Mouse (Mus musculus) neural tube, embryonic 11.5 days (tissue): Measurements from ENCODE around the gene Bysl. TPM values are rescaled to one million over a fixed set of nuclear protein-coding genes. Genes with fewer than 3 reads are reported as not detected.

Experiments
- ATAC-seq: fragments of 200-750 bp; cut with Nextera tagmentation; 2 replicates; pipeline ENCODE4 v1.8.0; 2017; ENCODE audit warnings: moderate number of reproducible peaks, mild to moderate bottlenecking, moderate TSS enrichment, moderate library complexity; ENCODE audit not compliant: insufficient read depth, low FRiP score, low TSS enrichment
- DNase-seq: peaks from one replicate; pipeline ENCODE4 v3.0.0-alpha.2; 2015; ENCODE audit warnings: low spot score
- H3K27ac ChIP-seq: fragments of 300-500 bp; sonication (generic); 2 replicates; pipeline ENCODE4 v1.5.1; 2014; ENCODE audit warnings: low read depth, mild to moderate bottlenecking, low read length
- H3K27me3 ChIP-seq: fragments of 300-500 bp; sonication (generic); 2 replicates; pipeline ENCODE4 v1.6.1; 2014; ENCODE audit warnings: mild to moderate bottlenecking, low read length, mixed read lengths; ENCODE audit not compliant: control insufficient read depth, insufficient read depth
- H3K36me3 ChIP-seq: fragments of 300-500 bp; sonication (generic); 2 replicates; pipeline ENCODE4 v1.6.1; 2014; ENCODE audit warnings: mild to moderate bottlenecking, low read length, moderate library complexity, mixed read lengths; ENCODE audit not compliant: control insufficient read depth, insufficient read depth
- H3K4me1 ChIP-seq: fragments of 300-500 bp; sonication (generic); 2 replicates; pipeline ENCODE4 v1.6.1; 2014; ENCODE audit warnings: low read length, mixed read lengths; ENCODE audit not compliant: control insufficient read depth, insufficient read depth
- H3K4me2 ChIP-seq: fragments of 300-500 bp; sonication (generic); 2 replicates; pipeline ENCODE4 v1.6.1; 2014; ENCODE audit warnings: low read depth, mild to moderate bottlenecking, moderate library complexity
- H3K4me3 ChIP-seq: fragments of 300-500 bp; sonication (generic); 2 replicates; pipeline ENCODE4 v1.5.1; 2014; ENCODE audit warnings: low read depth, low read length
- H3K9ac ChIP-seq: fragments of 300-500 bp; sonication (generic); 2 replicates; pipeline ENCODE4 v1.6.1; 2014; ENCODE audit warnings: mild to moderate bottlenecking, low read length
- H3K9me3 ChIP-seq: fragments of 300-500 bp; sonication (generic); 2 replicates; pipeline ENCODE4 v1.6.1; 2016; ENCODE audit warnings: low read length; ENCODE audit not compliant: control insufficient read depth
- WGBS: fragments of 180-500 bp; shearing (Covaris S2); extraction: QIAGEN DNeasy Blood & Tissue Kit; methylation state at CpG from one replicate; pipeline ENCODE4 v1.1.7; 2014; 5-methylcytosine and 5-hydroxymethylcytosine counted together
- polyA plus RNA-seq: library from polyadenylated mRNA; unstranded; fragments of >200 nt; fragmentation: Nextera tagmentation; extraction: Ambion mirVana; gene quantifications from 2 replicates; pipeline ENCODE4 v1.2.1, GENCODE M21; 2014

Bysl gene
- polyA plus RNA-seq, 1 experiment from 2014 or later, result 37.9 TPM

DNA sequence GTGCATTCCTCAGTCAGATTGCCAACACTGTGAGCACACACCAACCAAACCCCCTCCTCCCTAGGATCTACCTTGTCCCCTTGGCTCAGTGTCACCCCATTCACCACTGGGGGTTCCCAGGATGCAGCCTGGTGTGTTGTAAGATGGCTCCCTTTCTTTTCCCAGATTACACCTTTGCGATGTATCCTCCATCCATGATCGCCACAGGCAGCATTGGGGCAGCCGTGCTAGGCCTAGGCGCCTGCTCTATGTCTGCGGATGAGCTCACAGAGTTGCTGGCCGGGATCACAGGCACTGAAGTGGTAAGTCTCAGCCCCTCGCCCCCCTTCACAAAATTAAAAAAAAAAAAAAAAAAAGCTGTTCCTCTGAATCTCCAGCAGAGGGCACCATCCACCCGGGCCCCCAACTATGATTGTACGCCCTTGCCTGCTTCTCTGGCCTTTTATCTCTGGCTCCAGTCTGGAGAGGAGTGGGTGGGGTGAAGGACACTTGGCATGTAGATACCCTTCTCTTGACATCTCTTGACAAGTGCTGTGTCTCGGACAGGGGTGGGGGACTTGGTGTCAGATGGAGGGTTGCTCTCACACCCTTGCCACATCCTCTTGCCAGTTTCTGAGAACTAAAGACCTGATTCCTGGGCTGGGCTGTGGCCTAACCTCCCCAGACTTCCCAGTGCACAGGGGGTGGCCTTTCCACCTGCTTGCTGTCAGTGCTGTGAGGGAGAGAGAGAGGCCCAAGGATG, 13.3 kb downstream of the Bysl start:
- no peak overlapping the region for H3K4me2 ChIP-seq
- H3K4me3 ChIP-seq, result no peak overlapping the region
- no peak overlapping the region for H3K9ac ChIP-seq
- H3K36me3 ChIP-seq, result peaks cover 10% of the 10 kb centered on the region; the same call in 1 of the 2 replicates
- DNase-seq, result peak; percentile 57
- H3K9me3 ChIP-seq, result no peaks in the 10 kb centered on the region
- no peak overlapping the region for H3K27ac ChIP-seq
- H3K27me3 ChIP-seq, result no peaks in the 10 kb centered on the region
- WGBS, result 33% methylated on average over 10 of the region's 10 CpGs
- no peak for ATAC-seq
- peaks cover 25% of the 10 kb centered on the region for H3K4me1 ChIP-seq

- Histone ChIP-seq H3K4me3 (no peak overlapping the region), H3K9ac (no peak overlapping the region), H3K36me3 (peaks cover 10% of the 10 kb centered on the region; the same call in 1 of the 2 replicates), H3K4me1 (peaks cover 25% of the 10 kb centered on the region), H3K27ac (0 out of 2 replicates have a peak overlapping the region, but pooled peaks have one; percentile 23), H3K4me2 (no peak overlapping the region), H3K9me3 (no peaks in the 10 kb centered on the region), H3K27me3 (no peaks in the 10 kb centered on the region)
- WGBS, result 88% methylated on average over 13 of the region's 13 CpGs
- DNase-seq, result no peak
- ATAC-seq, result no peak
Measured at GRCm38 (mm10) chr17:47597261-47597660, 14.0 kb downstream of the Bysl start.

GRCm38 (mm10) chr17:47596839-47597164, 14.5 kb downstream of the Bysl start:
- Histone ChIP-seq H3K4me1 (peaks cover 25% of the 10 kb centered on the region), H3K9me3 (no peaks in the 10 kb centered on the region), H3K27me3 (no peaks in the 10 kb centered on the region), H3K4me3 (no peak overlapping the region), H3K4me2 (peak overlapping the region; percentile 90), H3K36me3 (peaks cover 10% of the 10 kb centered on the region; the same call in 1 of the 2 replicates), H3K27ac (peak overlapping the region; percentile 88; the same call in 1 of the 2 replicates), H3K9ac (no peak overlapping the region)
- ATAC-seq (no peak), DNase-seq (no peak)
- 77% methylated on average over 5 of the region's 5 CpGs for WGBS

GRCm38 (mm10) chr17:47596162-47596838, 15.0 kb downstream of the Bysl start:
- ATAC-seq (no peak; the same call in 1 of the 2 replicates), DNase-seq (no peak)
- 30% methylated on average over 6 of the region's 6 CpGs for WGBS
- H3K4me3 ChIP-seq, result peak overlapping the region; percentile 78
- H3K4me2 ChIP-seq, result peak overlapping the region; percentile 90
- peak overlapping the region; percentile 54 for H3K9ac ChIP-seq
- H3K27ac ChIP-seq, result peak overlapping the region; percentile 88
- H3K27me3 ChIP-seq, result no peaks in the 10 kb centered on the region
- H3K9me3 ChIP-seq, result no peaks in the 10 kb centered on the region
- peaks cover 9% of the 10 kb centered on the region; the same call in 1 of the 2 replicates for H3K36me3 ChIP-seq
- peaks cover 25% of the 10 kb centered on the region for H3K4me1 ChIP-seq

DNA sequence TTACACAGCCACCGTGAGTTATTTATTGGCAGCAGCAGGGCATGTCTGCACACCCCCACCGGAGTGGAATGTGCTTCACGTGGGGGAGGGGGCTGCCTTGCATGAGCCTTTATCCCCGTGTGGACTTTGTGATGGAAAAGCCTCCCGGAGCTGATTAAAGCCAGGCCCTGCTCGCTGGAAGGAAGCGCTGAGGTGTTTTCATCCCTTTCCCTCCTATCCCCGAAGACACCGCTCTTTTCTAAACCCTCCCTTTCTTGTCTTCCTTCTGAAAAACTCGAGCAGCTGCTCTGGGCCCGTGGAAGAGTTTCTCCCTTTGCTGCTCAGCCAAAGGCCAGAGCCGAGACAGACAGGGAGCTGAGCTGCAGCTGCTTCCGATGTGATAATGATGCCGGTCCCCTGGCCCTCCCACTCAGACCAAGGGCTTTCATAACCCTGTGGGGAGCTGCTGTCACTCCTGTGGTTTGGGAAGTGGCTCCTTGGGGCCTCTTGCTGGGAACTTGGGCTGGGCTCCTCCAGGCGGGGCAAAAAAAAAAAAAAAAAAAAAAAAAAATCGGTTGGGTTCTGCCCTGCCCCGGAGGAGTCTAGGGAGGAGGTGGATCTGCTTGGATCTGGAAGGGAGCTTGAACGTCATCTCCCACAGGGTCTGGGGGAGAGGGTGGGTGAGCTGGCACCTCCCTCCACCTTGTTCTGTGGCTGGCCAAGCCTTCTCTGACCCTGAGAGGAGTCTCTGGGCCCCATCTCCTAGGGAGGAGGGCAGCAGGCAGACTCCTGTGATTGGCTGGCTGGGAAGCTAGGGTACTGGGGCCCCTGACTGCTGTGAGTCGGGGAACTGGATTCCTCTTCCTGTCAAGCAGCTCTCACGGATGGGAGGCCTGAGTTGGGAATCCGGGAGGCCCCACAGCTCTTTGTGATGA, 15.8 kb downstream of the Bysl start:
- Histone ChIP-seq H3K27ac (peak overlapping the region; percentile 88), H3K4me1 (peaks cover 25% of the 10 kb centered on the region)
- 1% methylated on average over 20 of the region's 21 CpGs for WGBS

GRCm38 (mm10) chr17:47594969-47595247, 16.4 kb downstream of the Bysl start:
- H3K4me1 ChIP-seq, result peaks cover 25% of the 10 kb centered on the region
- no peaks in the 10 kb centered on the region for H3K9me3 ChIP-seq
- no peak for ATAC-seq
- H3K9ac ChIP-seq, result peak overlapping the region; percentile 61
- H3K27ac ChIP-seq, result peak overlapping the region; percentile 88
- no peak for DNase-seq
- no peaks in the 10 kb centered on the region for H3K27me3 ChIP-seq
- H3K4me2 ChIP-seq, result peak overlapping the region; percentile 90
- WGBS, result under 1% methylated on average over 8 of the region's 9 CpGs
- H3K4me3 ChIP-seq, result peak overlapping the region; percentile 78
- H3K36me3 ChIP-seq, result 0 out of 2 replicates have a peak, but pooled peaks cover 1% of the 10 kb centered on the region

More for the DNA sequence above, 15.8 kb downstream of the Bysl start:
- ATAC-seq (peak; percentile 39), DNase-seq (peak; percentile 80)
- H3K4me3 ChIP-seq, result peak overlapping the region; percentile 78
- H3K4me2 ChIP-seq, result peak overlapping the region; percentile 90
- H3K9me3 ChIP-seq, result no peaks in the 10 kb centered on the region
- 0 out of 2 replicates have a peak, but pooled peaks cover 2% of the 10 kb centered on the region for H3K36me3 ChIP-seq
- no peaks in the 10 kb centered on the region for H3K27me3 ChIP-seq
- H3K9ac ChIP-seq, result peak overlapping the region; percentile 61

- Histone ChIP-seq H3K27me3 (no peaks in the 10 kb centered on the region), H3K36me3 (no peaks in the 10 kb centered on the region), H3K9ac (peak overlapping the region; percentile 61), H3K4me2 (peak overlapping the region; percentile 90), H3K9me3 (no peaks in the 10 kb centered on the region), H3K27ac (peak overlapping the region; percentile 88), H3K4me3 (peak overlapping the region; percentile 78), H3K4me1 (peaks cover 25% of the 10 kb centered on the region)
- 0% methylated on average over 42 of the region's 43 CpGs for WGBS
- DNase-seq (peak; percentile 42), ATAC-seq (no peak)
Measured at GRCm38 (mm10) chr17:47594183-47594968, 16.9 kb downstream of the Bysl start.

GRCm38 (mm10) chr17:47593854-47594182, 17.5 kb downstream of the Bysl start:
- no peaks in the 10 kb centered on the region for H3K9me3 ChIP-seq
- WGBS, result under 1% methylated on average over 13 of the region's 13 CpGs
- H3K27ac ChIP-seq, result peak overlapping the region; percentile 88
- H3K27me3 ChIP-seq, result no peaks in the 10 kb centered on the region
- H3K36me3 ChIP-seq, result no peaks in the 10 kb centered on the region
- H3K4me3 ChIP-seq, result peak overlapping the region; percentile 78
- peaks cover 25% of the 10 kb centered on the region for H3K4me1 ChIP-seq
- ATAC-seq, result 0 out of 2 replicates have a peak, but pooled peaks have one; percentile 0
- H3K9ac ChIP-seq, result peak overlapping the region; percentile 61
- H3K4me2 ChIP-seq, result peak overlapping the region; percentile 90
- DNase-seq, result peak; percentile 29
